Mouse (Mus musculus) cerebellum, adult 2 months (tissue): ENCODE measurements at regions not wholly inside any gene's neighbourhood (a gene's known extent, or its start where the extent isn't known, plus 50 kb on each side); places are given as distances from the start of the nearest gene placed in this dataset.

ENCODE experiments used
- DNase-seq, 2 experiments: peaks; one replicate each; pipeline ENCODE4 v3.0.0; 2021
- H3K27ac ChIP-seq: fragments of 200-500 bp; 2 replicates; pipeline ENCODE4 v1.5.1; 2012; ENCODE audit warnings: low read length, control low read depth, inconsistent platforms; ENCODE audit not compliant: insufficient read depth
- H3K27me3 ChIP-seq: fragments of 200-500 bp; 2 replicates; pipeline ENCODE4 v1.6.1; 2012; ENCODE audit warnings: inconsistent platforms, mild to moderate bottlenecking, low read length, moderate library complexity; ENCODE audit not compliant: control insufficient read depth, insufficient read depth
- H3K4me1 ChIP-seq: fragments of 200-500 bp; 2 replicates; pipeline ENCODE4 v1.6.1; 2011; ENCODE audit warnings: low read length; ENCODE audit not compliant: control insufficient read depth, insufficient read depth
- H3K4me3 ChIP-seq: fragments of 200-500 bp; replicated peaks from 2 replicates; pipeline ENCODE3; 2011; ENCODE audit warnings: mild to moderate bottlenecking, low read depth, low read length, control low read depth; ENCODE audit not compliant: insufficient read depth
- CTCF ChIP-seq: fragments of 200-500 bp; IDR thresholded peaks from 2 replicates; pipeline ENCODE4 v1.5.1; 2011; ENCODE audit warnings: low read depth, mild to moderate bottlenecking, control low read depth, low read length, moderate library complexity, borderline replicate concordance; ENCODE audit not compliant: insufficient read depth
- POLR2A ChIP-seq: fragments of 200-500 bp; IDR thresholded peaks from 2 replicates; pipeline ENCODE4 v1.6.1; 2011; ENCODE audit warnings: low read length, control low read depth, borderline replicate concordance; ENCODE audit not compliant: insufficient read depth
- WGBS: fragments of 180-500 bp; shearing (Covaris S2); methylation state at CpG from one replicate; pipeline ENCODE4 v1.1.7; 2018; 5-methylcytosine and 5-hydroxymethylcytosine counted together

DNA sequence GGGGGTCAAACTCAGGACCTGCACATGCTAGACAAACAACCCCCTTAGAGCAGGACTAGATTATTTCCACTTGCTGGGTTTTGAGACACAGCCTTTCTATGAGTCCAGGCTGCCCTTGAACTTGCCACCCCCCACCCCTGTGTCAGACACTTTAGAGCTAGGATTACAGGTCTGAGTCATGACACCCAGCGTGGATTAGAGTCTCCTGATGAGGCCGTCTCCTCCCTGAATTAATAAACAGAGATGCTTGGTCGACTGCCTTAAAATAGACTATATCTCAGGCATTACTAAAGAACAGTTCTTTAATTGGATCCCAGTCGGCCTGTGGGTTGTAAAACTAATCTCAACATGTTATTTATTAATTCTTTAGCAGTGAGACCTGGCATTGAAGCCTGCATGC is 1170.5 kb downstream of the 4930447A16Rik start:
- Histone ChIP-seq H3K27ac (no peak overlapping the region), H3K4me3 (no peak overlapping the region), H3K27me3 (no peaks in the 10 kb centered on the region), H3K4me1 (no peaks in the 10 kb centered on the region)
- 76% methylated on average over 4 of the region's 4 CpGs for WGBS
- DNase-seq: no peak
- TF ChIP-seq POLR2A (no peak), CTCF (no peak)

DNA sequence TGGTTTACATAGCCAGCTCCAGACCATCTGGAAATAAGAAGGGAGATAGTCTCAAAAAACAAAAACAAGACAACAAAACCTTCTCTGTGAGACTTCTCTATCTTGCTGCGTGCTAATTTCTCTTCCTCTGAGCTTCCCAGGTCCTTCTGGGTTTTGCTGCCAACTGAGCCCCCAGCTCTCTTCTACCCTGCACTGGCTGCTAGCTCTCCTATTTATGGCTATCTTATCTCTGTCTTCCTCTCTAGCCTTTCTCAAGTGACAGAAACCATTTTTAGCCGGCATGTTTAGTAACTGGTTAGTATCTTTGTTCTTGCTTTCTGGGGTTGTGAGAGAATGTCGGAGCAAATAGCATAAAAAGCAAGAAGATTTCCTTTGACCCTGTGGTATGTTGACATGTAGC is 1172.1 kb downstream of the 4930447A16Rik start:
- no peak for DNase-seq

DNA sequence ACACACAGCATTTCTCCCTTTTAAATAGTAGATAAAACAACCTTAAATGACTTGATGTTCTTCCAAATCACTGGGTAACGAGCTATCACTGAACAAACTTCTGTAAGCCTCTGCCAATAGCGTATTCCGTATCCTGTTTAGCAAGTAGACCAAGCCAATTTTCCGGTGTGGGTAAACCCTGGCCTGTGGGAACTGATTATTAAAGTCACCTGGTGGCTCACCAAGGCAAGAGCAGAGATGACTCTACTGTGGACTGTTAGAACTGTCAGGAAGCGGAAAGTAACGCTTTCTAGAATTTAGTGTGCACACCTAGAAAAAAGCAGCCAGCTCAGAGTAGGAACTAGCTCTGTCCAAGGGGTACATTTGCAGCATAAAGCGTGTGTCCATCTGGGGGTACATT is 1176.1 kb downstream of the 4930447A16Rik start:
- Histone ChIP-seq H3K4me1 (no peaks in the 10 kb centered on the region), H3K4me3 (no peak overlapping the region), H3K27me3 (no peaks in the 10 kb centered on the region), H3K27ac (no peak overlapping the region)
- TF ChIP-seq POLR2A (no peak), CTCF (no peak)
- 83% methylated on average over 7 of the region's 7 CpGs for WGBS
- DNase-seq: no peak

More for the DNA sequence above, 1172.1 kb downstream of the 4930447A16Rik start:
- 93% methylated on average over 3 of the region's 3 CpGs for WGBS
- no peaks in the 10 kb centered on the region for H3K27me3 ChIP-seq
- no peaks in the 10 kb centered on the region for H3K4me1 ChIP-seq
- no peak for TF ChIP-seq CTCF
- TF ChIP-seq POLR2A: no peak
- H3K4me3 ChIP-seq: no peak overlapping the region
- no peak overlapping the region for H3K27ac ChIP-seq

DNA sequence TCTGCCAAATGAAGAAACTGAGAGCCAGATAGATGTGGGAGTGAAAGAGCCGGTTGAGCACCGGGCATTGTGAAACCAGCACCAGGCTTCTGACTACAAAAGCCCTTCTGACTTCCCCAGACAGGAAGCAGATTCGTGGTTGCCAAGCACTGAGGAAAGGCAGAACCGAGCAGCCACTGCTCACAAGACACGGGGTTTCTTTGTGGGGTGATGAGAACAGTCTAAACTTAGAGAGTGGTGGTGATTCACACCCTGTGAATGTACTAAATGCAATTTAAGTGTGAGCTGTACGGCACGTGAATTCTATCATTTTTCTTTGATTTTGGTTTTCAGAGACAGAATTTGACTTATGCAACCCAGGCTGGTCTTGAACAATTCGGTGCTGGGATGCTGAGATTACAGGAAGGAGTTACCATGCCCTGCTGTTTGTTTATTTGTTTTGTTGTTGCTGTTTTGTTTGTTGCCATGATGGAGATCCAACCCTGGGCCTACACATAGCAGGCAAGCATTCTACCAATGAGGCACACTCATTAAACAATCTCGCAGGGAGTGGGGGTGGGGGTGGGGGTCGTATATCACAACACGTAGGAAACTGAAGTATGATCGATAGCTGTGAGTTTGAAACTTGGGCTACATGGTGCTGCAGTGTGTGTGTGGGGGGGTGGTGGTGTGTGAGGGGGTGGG is 1177.0 kb downstream of the 4930447A16Rik start:
- no peak overlapping the region for H3K27ac ChIP-seq
- 67% methylated on average over 12 of the region's 12 CpGs for WGBS
- H3K4me1 ChIP-seq: no peaks in the 10 kb centered on the region
- H3K27me3 ChIP-seq: no peaks in the 10 kb centered on the region
- TF ChIP-seq POLR2A (no peak), CTCF (no peak)
- DNase-seq: peak in 1 of 2 experiments; percentile 8
- H3K4me3 ChIP-seq: no peak overlapping the region

DNA sequence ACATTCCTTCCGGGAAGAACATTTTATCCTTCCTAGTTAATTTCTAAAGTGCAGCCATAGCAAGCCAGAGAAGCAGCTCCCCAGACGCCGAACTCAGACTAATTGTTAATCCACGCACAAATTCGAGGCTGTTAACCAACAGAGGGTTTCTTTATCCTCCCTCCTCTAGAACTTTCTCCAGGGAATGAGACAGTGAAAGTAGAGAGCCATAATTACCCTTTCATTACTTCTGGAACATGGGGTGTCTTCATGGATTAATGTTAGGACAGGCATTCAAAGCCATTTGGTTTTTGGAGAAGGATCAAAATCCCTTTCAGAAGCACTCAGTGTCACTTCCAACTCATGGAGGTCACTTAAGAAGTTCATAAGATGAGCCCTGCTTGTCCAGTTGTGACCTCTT is 1178.6 kb downstream of the 4930447A16Rik start:
- DNase-seq: no peak
- Histone ChIP-seq H3K4me1 (no peaks in the 10 kb centered on the region), H3K27ac (no peak overlapping the region), H3K4me3 (no peak overlapping the region), H3K27me3 (no peaks in the 10 kb centered on the region)
- TF ChIP-seq CTCF: no peak
- no peak for TF ChIP-seq POLR2A
- 40% methylated on average over 5 of the region's 5 CpGs for WGBS

DNA sequence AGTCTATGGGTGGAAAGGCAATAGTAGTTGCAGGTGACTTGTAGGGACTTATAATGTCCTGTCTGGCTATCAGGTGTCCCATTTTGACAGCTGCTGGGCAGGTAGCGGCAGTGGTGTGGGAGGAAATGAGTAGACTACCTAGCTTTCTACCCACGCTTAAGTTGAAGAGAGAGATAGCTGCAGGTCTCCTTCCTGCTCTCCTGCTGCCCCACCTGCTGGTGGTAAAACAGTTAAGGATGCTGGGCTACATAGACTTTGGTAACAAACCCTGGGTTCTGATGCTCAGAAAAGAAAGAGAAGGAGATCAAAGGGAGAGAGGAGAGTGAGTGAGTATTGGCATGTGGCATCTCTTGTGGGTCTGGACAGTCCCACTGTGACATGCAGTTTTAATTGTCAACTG is 1182.0 kb downstream of the 4930447A16Rik start:
- no peak overlapping the region for H3K4me3 ChIP-seq
- H3K27me3 ChIP-seq: no peaks in the 10 kb centered on the region
- TF ChIP-seq POLR2A (no peak), CTCF (peak; percentile 23; the same call in 1 of the 2 replicates)
- H3K4me1 ChIP-seq: no peaks in the 10 kb centered on the region
- 58% methylated on average over 2 of the region's 2 CpGs for WGBS
- DNase-seq: peak in 1 of 2 experiments; percentile 11
- no peak overlapping the region for H3K27ac ChIP-seq

DNA sequence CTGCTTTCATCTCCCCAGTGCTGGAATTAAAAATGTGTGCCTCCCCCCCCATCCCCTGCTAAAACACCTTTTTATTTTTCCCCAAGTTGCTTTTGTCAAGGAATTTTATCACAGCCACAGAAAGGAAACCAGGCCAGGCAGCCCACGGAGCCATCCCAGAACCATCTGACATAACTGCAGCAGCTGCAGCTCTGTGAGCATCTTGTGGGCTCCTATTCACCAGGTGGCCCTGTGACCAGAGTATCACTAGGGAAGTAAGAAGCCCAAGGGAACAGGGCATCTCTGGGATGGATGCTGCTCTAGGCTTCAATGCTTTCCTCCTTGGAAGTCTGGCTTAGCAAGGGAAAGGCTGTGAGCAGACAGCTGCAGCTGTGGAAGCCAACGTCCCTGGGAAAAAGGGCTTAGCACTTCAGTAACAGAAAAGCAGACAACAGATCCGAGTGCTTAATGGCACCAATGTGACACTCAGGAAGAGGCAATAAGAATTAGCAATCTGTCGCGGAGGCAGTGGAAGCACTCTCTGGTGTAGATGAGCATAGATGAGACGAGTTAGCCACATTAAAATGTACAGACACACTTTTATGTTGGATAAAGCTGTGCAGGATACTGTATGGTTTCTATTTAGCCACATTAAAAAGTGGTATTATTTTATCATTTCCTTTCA is 1183.0 kb downstream of the 4930447A16Rik start:
- Histone ChIP-seq H3K27me3 (no peaks in the 10 kb centered on the region), H3K4me3 (no peak overlapping the region), H3K4me1 (no peaks in the 10 kb centered on the region), H3K27ac (no peak overlapping the region)
- TF ChIP-seq CTCF: no peak
- TF ChIP-seq POLR2A: no peak
- DNase-seq: no peak
- WGBS: 72% methylated on average over 6 of the region's 6 CpGs

DNA sequence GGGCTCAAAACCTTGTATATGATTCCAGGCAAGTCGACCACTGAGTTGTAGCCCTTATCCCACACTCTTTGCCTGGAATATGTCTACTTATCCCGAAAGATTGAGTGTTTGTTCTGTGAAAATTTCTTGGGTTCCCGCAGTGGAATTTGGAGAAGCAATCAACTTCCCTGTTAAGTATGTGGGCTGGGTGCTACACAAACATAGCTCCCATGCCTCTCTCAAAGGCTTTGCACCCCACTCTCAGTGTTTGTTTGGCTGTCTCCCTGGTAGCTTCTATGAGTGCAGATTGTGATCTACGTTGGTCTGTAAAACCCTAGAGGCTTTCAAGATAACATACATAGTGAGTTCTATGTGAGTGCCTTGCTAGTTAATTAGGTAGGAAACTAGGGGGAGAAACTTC is 1184.2 kb downstream of the 4930447A16Rik start:
- no peak for TF ChIP-seq POLR2A
- TF ChIP-seq CTCF: no peak
- H3K27me3 ChIP-seq: no peaks in the 10 kb centered on the region
- H3K4me3 ChIP-seq: no peak overlapping the region
- no peaks in the 10 kb centered on the region for H3K4me1 ChIP-seq
- DNase-seq: no peak
- H3K27ac ChIP-seq: no peak overlapping the region
- 96% methylated on average over 4 of the region's 4 CpGs for WGBS
